Mouse (Mus musculus): ENCODE data around the gene Gm11639. TPM values are rescaled to one million over a fixed set of nuclear protein-coding genes. Genes with fewer than 3 reads are reported as not detected.

Gene Gm11639
- total and polyA plus RNA-seq, 2 experiments from 2014 or later = under 0.01 to 0.33 TPM

DNA sequence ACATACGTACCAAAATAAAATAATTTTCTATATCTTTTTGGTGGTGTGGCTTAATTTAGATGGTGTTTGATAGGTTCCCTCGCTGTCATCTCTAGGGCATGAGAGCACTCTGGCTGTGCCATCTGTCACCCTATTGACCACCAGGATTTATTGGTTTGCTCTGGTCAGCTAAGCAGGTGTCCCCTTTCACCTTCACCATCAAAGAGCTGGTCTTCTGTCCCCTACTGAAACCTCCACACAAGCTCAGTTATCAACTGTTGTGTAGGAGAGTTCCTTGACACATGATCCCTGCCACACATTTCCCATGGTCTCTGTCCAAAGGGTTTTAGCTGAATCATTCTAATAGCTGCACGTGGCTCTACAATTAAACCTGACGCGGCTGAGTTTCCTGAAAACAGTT is 455.6 kb downstream of the Gm11639 start:
- H3K4me1 ChIP-seq (ENCODE audit: insufficient read depth, low read length) = no peaks in the 10 kb centered on the region
- no peak overlapping the region for H3K4me3 ChIP-seq (ENCODE audit: low read depth, low read length)
- ATAC-seq (ENCODE audit: low FRiP score) = no peak

DNA sequence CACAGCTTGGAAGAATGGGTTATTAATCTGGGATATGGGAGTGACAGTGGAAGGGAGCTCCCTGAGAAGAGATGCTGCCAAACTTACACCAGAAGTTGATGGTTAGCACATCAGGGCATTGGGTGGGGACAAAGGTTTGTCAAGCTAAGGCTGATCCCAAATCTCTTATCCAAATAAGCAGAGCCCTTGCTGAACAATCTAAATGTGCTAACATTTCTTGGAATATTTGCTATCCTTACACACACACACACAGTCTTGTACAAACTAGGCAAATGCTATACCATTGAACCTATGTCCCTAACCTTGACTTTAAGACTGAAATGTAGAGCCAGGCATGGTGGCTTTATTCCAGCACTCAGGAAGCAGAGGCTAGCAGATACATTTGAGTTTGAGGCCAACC is 458.1 kb downstream of the Gm11639 start:
- no peak for TF ChIP-seq CTCF (IDR thresholded peaks at IDR 0.05)
- DNase-seq (ENCODE audit: low spot score) (no peak), ATAC-seq (ENCODE audit: low FRiP score) (no peak)
- H3K27me3 ChIP-seq (ENCODE audit: insufficient read depth, low read length) = no peaks in the 10 kb centered on the region
- no peak overlapping the region for H3K27ac ChIP-seq (ENCODE audit: low read depth, low read length)
- no peaks in the 10 kb centered on the region for H3K9me3 ChIP-seq (ENCODE audit: low read length)
- H3K9ac ChIP-seq (replicated peaks; ENCODE audit: low read length, poor library complexity, severe bottlenecking) = no peak overlapping the region
- peaks cover 10% of the 10 kb centered on the region; the same call in 1 of the 2 replicates for H3K36me3 ChIP-seq (ENCODE audit: insufficient read depth, low read length)
- H3K4me2 ChIP-seq (ENCODE audit: low read depth, low read length, poor library complexity, severe bottlenecking) = no peak overlapping the region
- no peaks in the 10 kb centered on the region for H3K4me1 ChIP-seq (ENCODE audit: insufficient read depth, low read length)
- H3K4me3 ChIP-seq (ENCODE audit: low read depth, low read length) = no peak overlapping the region

More for the DNA sequence above, 455.6 kb downstream of the Gm11639 start:
- peaks cover 16% of the 10 kb centered on the region for H3K36me3 ChIP-seq (ENCODE audit: insufficient read depth, low read length)
- 97% methylated on average over 5 of the region's 5 CpGs for WGBS
- no peak overlapping the region for H3K9ac ChIP-seq (replicated peaks; ENCODE audit: low read length, poor library complexity, severe bottlenecking)
- TF ChIP-seq CTCF (IDR thresholded peaks at IDR 0.05) = no peak
- no peak for DNase-seq (ENCODE audit: low spot score)
- no peaks in the 10 kb centered on the region for H3K9me3 ChIP-seq (ENCODE audit: low read length)
- H3K27me3 ChIP-seq (ENCODE audit: insufficient read depth, low read length) = no peaks in the 10 kb centered on the region
- H3K4me2 ChIP-seq (ENCODE audit: low read depth, low read length, poor library complexity, severe bottlenecking) = no peak overlapping the region
- no peak overlapping the region for H3K27ac ChIP-seq (ENCODE audit: low read depth, low read length)

DNA sequence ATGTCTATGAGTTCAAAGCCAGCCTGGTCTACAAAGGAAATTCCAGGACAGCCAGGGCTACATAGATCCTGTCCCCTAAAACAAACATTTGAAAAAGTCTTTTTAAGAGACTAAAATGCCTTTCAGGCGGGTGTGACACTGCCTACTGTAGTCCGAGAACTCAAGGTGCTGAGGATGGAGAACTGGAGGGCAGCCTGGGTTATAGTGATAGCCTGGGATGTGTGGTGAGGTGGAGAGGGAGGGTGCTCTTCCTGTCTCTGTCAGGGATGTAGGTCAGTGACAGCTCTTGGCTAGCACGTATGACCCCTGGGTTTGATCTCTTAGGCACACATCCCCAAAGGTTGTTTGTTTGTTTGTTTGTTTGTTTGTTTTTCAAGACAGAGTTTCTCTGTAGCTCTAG is 458.6 kb downstream of the Gm11639 start:
- Histone ChIP-seq H3K4me3 (ENCODE audit: low read depth, low read length) (no peak overlapping the region), H3K4me1 (ENCODE audit: insufficient read depth, low read length) (no peaks in the 10 kb centered on the region), H3K36me3 (ENCODE audit: insufficient read depth, low read length) (peaks cover 10% of the 10 kb centered on the region; the same call in 1 of the 2 replicates), H3K27me3 (ENCODE audit: insufficient read depth, low read length) (no peaks in the 10 kb centered on the region), H3K27ac (ENCODE audit: low read depth, low read length) (no peak overlapping the region), H3K9me3 (ENCODE audit: low read length) (no peaks in the 10 kb centered on the region), H3K9ac (replicated peaks; ENCODE audit: low read length, poor library complexity, severe bottlenecking) (no peak overlapping the region), H3K4me2 (ENCODE audit: low read depth, low read length, poor library complexity, severe bottlenecking) (no peak overlapping the region)
- no peak for DNase-seq (ENCODE audit: low spot score)
- TF ChIP-seq CTCF (IDR thresholded peaks at IDR 0.05) = no peak
- no peak for ATAC-seq (ENCODE audit: low FRiP score)
- WGBS = 94% methylated on average over 3 of the region's 3 CpGs

GRCm38 (mm10) chr11:105144508-105145210 is 459.2 kb downstream of the Gm11639 start:
- ATAC-seq (ENCODE audit: low FRiP score) = no peak
- H3K4me3 ChIP-seq (ENCODE audit: low read depth, low read length) = no peak overlapping the region
- WGBS = 84% methylated on average over 11 of the region's 11 CpGs

GRCm38 (mm10) chr11:105145211-105145610 is 459.7 kb downstream of the Gm11639 start:
- Histone ChIP-seq H3K27me3 (ENCODE audit: insufficient read depth, low read length) (no peaks in the 10 kb centered on the region), H3K36me3 (ENCODE audit: insufficient read depth, low read length) (0 out of 2 replicates have a peak, but pooled peaks cover under 1% of the 10 kb centered on the region), H3K4me3 (ENCODE audit: low read depth, low read length) (no peak overlapping the region), H3K9ac (replicated peaks; ENCODE audit: low read length, poor library complexity, severe bottlenecking) (no peak overlapping the region), H3K9me3 (ENCODE audit: low read length) (no peaks in the 10 kb centered on the region), H3K4me1 (ENCODE audit: insufficient read depth, low read length) (no peaks in the 10 kb centered on the region), H3K4me2 (ENCODE audit: low read depth, low read length, poor library complexity, severe bottlenecking) (no peak overlapping the region), H3K27ac (ENCODE audit: low read depth, low read length) (no peak overlapping the region)
- ATAC-seq (ENCODE audit: low FRiP score) = no peak
- DNase-seq (ENCODE audit: low spot score) = no peak
- WGBS = 89% methylated on average over 10 of the region's 10 CpGs
- TF ChIP-seq CTCF (IDR thresholded peaks at IDR 0.05) = no peak

More at GRCm38 (mm10) chr11:105144508-105145210, 459.2 kb downstream of the Gm11639 start:
- H3K9ac ChIP-seq (replicated peaks; ENCODE audit: low read length, poor library complexity, severe bottlenecking) = no peak overlapping the region
- no peak for DNase-seq (ENCODE audit: low spot score)
- no peak overlapping the region for H3K27ac ChIP-seq (ENCODE audit: low read depth, low read length)
- H3K4me1 ChIP-seq (ENCODE audit: insufficient read depth, low read length) = no peaks in the 10 kb centered on the region
- H3K27me3 ChIP-seq (ENCODE audit: insufficient read depth, low read length) = no peaks in the 10 kb centered on the region
- no peak overlapping the region for H3K4me2 ChIP-seq (ENCODE audit: low read depth, low read length, poor library complexity, severe bottlenecking)
- H3K36me3 ChIP-seq (ENCODE audit: insufficient read depth, low read length) = peaks cover 4% of the 10 kb centered on the region; the same call in 1 of the 2 replicates
- H3K9me3 ChIP-seq (ENCODE audit: low read length) = no peaks in the 10 kb centered on the region
- no peak for TF ChIP-seq CTCF (IDR thresholded peaks at IDR 0.05)

DNA sequence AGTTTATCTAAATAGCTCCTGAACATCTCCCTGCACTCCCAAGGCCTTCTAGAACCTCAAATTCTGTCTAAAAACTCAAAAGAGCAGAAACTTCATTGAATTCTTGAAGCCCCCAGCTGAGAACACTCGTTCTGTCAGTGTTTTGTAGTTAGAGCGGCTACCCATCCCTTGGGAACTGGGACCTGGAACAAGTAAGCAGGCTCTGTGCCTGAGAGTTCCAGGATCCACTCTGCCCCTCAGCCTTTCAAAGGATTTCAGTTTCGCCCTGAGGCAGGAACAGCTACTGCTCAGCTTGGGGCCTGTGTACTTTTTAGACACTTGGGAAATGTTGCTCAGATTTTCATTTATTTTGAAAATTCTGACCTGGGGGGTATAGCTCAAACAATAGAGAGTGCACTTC is 461.1 kb downstream of the Gm11639 start, which contains the start of gene Gm10842:
TSS of gene Gm10842 (plus strand) at position 301 of the 400 bp plus-strand sequence.
- Histone ChIP-seq H3K4me1 (ENCODE audit: insufficient read depth, low read length) (no peaks in the 10 kb centered on the region), H3K9ac (replicated peaks; ENCODE audit: low read length, poor library complexity, severe bottlenecking) (no peak within 1 kb of the TSS)

More for the DNA sequence above, 461.1 kb downstream of the Gm11639 start, which contains the start of gene Gm10842:
- no peak for ATAC-seq (ENCODE audit: low FRiP score)
- Histone ChIP-seq H3K27ac (ENCODE audit: low read depth, low read length) (no peak within 1 kb of the TSS), H3K4me3 (ENCODE audit: low read depth, low read length) (no peak within 1 kb of the TSS), H3K27me3 (ENCODE audit: insufficient read depth, low read length) (no peaks in the 10 kb centered on the region), H3K9me3 (ENCODE audit: low read length) (no peaks in the 10 kb centered on the region), H3K4me2 (ENCODE audit: low read depth, low read length, poor library complexity, severe bottlenecking) (no peak within 1 kb of the TSS), H3K36me3 (ENCODE audit: insufficient read depth, low read length) (no peaks in the 10 kb centered on the region)
- DNase-seq (ENCODE audit: low spot score) = no peak
- WGBS = 62% methylated on average over 3 of the region's 3 CpGs
- TF ChIP-seq CTCF (IDR thresholded peaks at IDR 0.05) = no peak
